Mouse (Mus musculus) liver (tissue): ENCODE results near the gene Ube4b.

Experiments used
- DNase-seq: peaks from one replicate; pipeline ENCODE4 v3.0.0-alpha.2; 2020; ENCODE audit warnings: mixed read lengths

Gene Ube4b

GRCm38 (mm10) chr4:149302136-149302535 is 124.4 kb downstream of the Ube4b start:
- no peak for DNase-seq

GRCm38 (mm10) chr4:149296501-149296900 is 130.0 kb downstream of the Ube4b start:
- DNase-seq, result no peak

GRCm38 (mm10) chr4:149292984-149293383 is 133.6 kb downstream of the Ube4b start:
- DNase-seq, result no peak

- DNase-seq, result no peak
Measured at GRCm38 (mm10) chr4:149291061-149291460, 135.5 kb downstream of the Ube4b start.

GRCm38 (mm10) chr4:149290157-149290750 is 136.3 kb downstream of the Ube4b start:
- no peak for DNase-seq

- DNase-seq, result no peak
Measured at GRCm38 (mm10) chr4:149286287-149287137, 140.0 kb downstream of the Ube4b start.

GRCm38 (mm10) chr4:149285691-149286090 is 140.9 kb downstream of the Ube4b start:
- DNase-seq, result no peak

- DNase-seq, result no peak
Measured at GRCm38 (mm10) chr4:149283018-149283417, 143.5 kb downstream of the Ube4b start.

- DNase-seq, result no peak
Measured at GRCm38 (mm10) chr4:149282025-149282738, 144.4 kb downstream of the Ube4b start.
